Mouse (Mus musculus) lung, postnatal 0 days (tissue): ENCODE results near the gene Gls.

Source experiments
- CTCF ChIP-seq: IDR thresholded peaks from 2 replicates; pipeline ENCODE4 v1.5.1; 2016; ENCODE audit warnings: antibody characterized with exemption, mild to moderate bottlenecking
- EP300 ChIP-seq: IDR thresholded peaks from 2 replicates; pipeline ENCODE4 v1.6.1; 2016; ENCODE audit warnings: antibody characterized with exemption, mild to moderate bottlenecking, control low read depth

- no peak for TF ChIP-seq CTCF
- no peak for TF ChIP-seq EP300
These were observed 279 bp downstream of the Gls start for GRCm38 (mm10) chr1:52232766-52233140.
